Mouse (Mus musculus) brain, adult 2 months (tissue): ENCODE data around the gene Hcfc2.
A peak's percentile ranks its signal among the peaks of the same experiment; 100 is the strongest.

ENCODE experiments used
- DNase-seq: peaks from one replicate; pipeline ENCODE4 v3.0.0; 2011; ENCODE audit warnings: low read depth, low spot score

Gene Hcfc2

GRCm38 (mm10) chr10:82695956-82696355 is at the start of gene Hcfc2:
Gene Hcfc2, plus strand, starts transcription at chr10:82696160.
- DNase-seq, result no peak

GRCm38 (mm10) chr10:82647205-82647811 is 48.7 kb upstream of the Hcfc2 start:
- no peak for DNase-seq

- DNase-seq, result no peak
These were observed 44.7 kb upstream of the Hcfc2 start for GRCm38 (mm10) chr10:82651221-82651620.

GRCm38 (mm10) chr10:82652625-82653024 is 43.3 kb upstream of the Hcfc2 start:
- DNase-seq, result no peak

- no peak for DNase-seq
These were observed 41.4 kb upstream of the Hcfc2 start for GRCm38 (mm10) chr10:82654581-82654980.

GRCm38 (mm10) chr10:82661820-82662219 is 34.1 kb upstream of the Hcfc2 start:
- peak; percentile 91 for DNase-seq

- peak; percentile 95 for DNase-seq
These were observed 33.5 kb upstream of the Hcfc2 start for GRCm38 (mm10) chr10:82662267-82662990.

- DNase-seq, result no peak
These were observed 32.7 kb upstream of the Hcfc2 start for GRCm38 (mm10) chr10:82663289-82663688.

GRCm38 (mm10) chr10:82665951-82666350 is 30.0 kb upstream of the Hcfc2 start:
- no peak for DNase-seq

GRCm38 (mm10) chr10:82666436-82667234 is 29.3 kb upstream of the Hcfc2 start:
- peak; percentile 97 for DNase-seq

GRCm38 (mm10) chr10:82670205-82670604 is 25.8 kb upstream of the Hcfc2 start:
- no peak for DNase-seq

GRCm38 (mm10) chr10:82676949-82677348 is 19.0 kb upstream of the Hcfc2 start:
- peak; percentile 99 for DNase-seq

GRCm38 (mm10) chr10:82680769-82681168 is 15.2 kb upstream of the Hcfc2 start:
- DNase-seq, result peak; percentile 92

- peak; percentile 91 for DNase-seq
These were observed 14.3 kb upstream of the Hcfc2 start for GRCm38 (mm10) chr10:82681639-82682038.

GRCm38 (mm10) chr10:82685440-82685839 is 10.5 kb upstream of the Hcfc2 start:
- DNase-seq, result no peak

GRCm38 (mm10) chr10:82689681-82690211 is 6.2 kb upstream of the Hcfc2 start:
- peak; percentile 68 for DNase-seq

- peak; percentile 81 for DNase-seq
These were observed 5.5 kb upstream of the Hcfc2 start, which contains the start of gene Glt8d2 for GRCm38 (mm10) chr10:82690494-82690893. Gene Glt8d2, minus strand, starts transcription at chr10:82690650.

- peak; percentile 59 for DNase-seq
These were observed 606 bp downstream of the Hcfc2 start for GRCm38 (mm10) chr10:82696453-82697079.

- DNase-seq, result peak; percentile 57
These were observed 1.4 kb downstream of the Hcfc2 start for GRCm38 (mm10) chr10:82697305-82697898.

GRCm38 (mm10) chr10:82698712-82699261 is 2.8 kb downstream of the Hcfc2 start:
- peak; percentile 93 for DNase-seq
